Mouse (Mus musculus): ENCODE measurements around the gene Hist1h2be. TPM values are rescaled to one million over a fixed set of nuclear protein-coding genes. Genes with fewer than 3 reads are reported as not detected.
"Not testable (repeated sequence)": the region's sequence is repeated elsewhere in the genome, so short reads cannot be mapped to it uniquely, and the experiment has no call there.

The Hist1h2be gene
- polyA plus RNA-seq, 1 experiment from 2014 or later: 2.2 TPM

DNA sequence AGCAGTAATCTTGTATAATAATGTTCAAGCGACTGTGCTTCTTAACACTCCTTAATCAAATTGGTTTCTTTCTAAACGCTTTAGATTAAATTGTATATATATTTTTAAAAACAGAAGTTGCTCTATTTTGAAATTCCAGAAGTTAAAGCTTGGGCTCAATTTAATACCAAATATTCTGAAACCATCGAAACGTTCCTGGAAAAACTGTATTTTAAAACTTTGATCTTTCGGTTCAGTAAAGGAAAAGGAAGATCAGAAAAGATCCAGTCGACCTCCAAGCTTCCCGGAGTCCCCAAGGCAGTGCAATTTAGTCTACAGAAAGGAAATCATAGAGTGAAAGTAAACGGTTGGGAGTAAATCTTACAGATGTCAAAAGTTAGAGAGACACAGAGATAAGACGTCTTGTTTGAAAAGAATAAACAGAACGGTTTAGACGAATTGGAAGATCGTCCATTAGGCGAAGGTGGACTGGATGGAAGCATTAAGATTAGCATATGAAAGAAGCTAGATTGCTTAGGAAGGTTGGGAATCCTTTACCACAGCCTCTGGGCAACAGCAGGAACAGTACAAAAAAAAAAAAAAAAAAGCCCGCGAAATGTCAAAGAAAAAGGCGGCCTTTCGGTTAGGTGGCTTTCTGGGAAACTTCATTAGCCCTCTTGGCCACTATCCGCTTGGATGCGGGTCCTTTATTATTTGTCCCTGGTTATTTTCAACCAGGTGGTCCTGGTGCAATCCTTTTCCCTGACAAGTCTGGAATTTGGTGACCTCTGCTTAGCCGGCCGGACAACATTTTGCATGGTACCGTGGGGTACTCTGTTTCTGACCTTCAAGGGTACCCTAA is 34.6 kb downstream of the Hist1h2be start:
- 3% methylated on average over 22 of the region's 22 CpGs for WGBS
- Histone ChIP-seq H3K4me1 (peaks cover 24% of the 10 kb centered on the region), H3K27ac (peak overlapping the region; percentile 94), H3K27me3 (no peaks in the 10 kb centered on the region), H3K9me3 (replicated peaks) (no peaks in the 10 kb centered on the region), H3K36me3 (no peaks in the 10 kb centered on the region), H3K4me2 (replicated peaks) (peak overlapping the region; percentile 69), H3K9ac (peak overlapping the region; percentile 49), H3K4me3 (peak overlapping the region; percentile 37)
- no peak for ATAC-seq (ENCODE audit: low FRiP score)

- peak overlapping the region; percentile 69 for H3K4me2 ChIP-seq (replicated peaks)
- peaks cover 24% of the 10 kb centered on the region for H3K4me1 ChIP-seq
Measured at GRCm38 (mm10) chr13:23585442-23586098, 35.4 kb downstream of the Hist1h2be start.

DNA sequence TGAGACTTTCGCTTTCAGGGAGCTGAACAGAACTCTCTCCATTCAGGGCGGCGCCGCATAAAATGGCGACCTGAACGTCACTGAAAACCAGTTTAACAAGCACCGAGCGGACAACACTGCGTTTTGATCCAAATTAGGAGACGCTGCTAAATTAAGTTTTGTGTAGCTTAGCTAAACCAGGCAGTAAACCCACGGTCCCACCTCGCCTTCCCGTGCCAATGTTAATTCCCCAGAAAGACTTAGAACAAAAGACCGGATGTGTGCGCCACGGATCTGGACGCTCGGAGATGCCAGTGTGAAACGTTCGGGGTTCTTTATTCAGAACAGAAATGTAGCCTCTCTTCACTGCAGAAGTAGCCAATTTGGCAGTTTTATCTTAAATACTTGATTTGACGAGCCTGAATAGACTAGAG is 35.9 kb downstream of the Hist1h2be start:
- Histone ChIP-seq H3K4me3 (peak overlapping the region; percentile 37), H3K9me3 (replicated peaks) (no peaks in the 10 kb centered on the region), H3K27me3 (no peaks in the 10 kb centered on the region), H3K4me2 (replicated peaks) (peak overlapping the region; percentile 69), H3K27ac (peak overlapping the region; percentile 94), H3K36me3 (no peaks in the 10 kb centered on the region), H3K4me1 (peaks cover 24% of the 10 kb centered on the region), H3K9ac (peak overlapping the region; percentile 75)
- peak; percentile 23; the same call in 1 of the 2 replicates for ATAC-seq (ENCODE audit: low FRiP score)
- WGBS: under 1% methylated on average over 21 of the region's 21 CpGs

More at GRCm38 (mm10) chr13:23585442-23586098, 35.4 kb downstream of the Hist1h2be start:
- not testable (repeated sequence) for H3K36me3 ChIP-seq; H3K9me3 ChIP-seq (replicated peaks); H3K27me3 ChIP-seq
- WGBS: 0% methylated on average over 23 of the region's 36 CpGs
- Histone ChIP-seq H3K27ac (peak overlapping the region; percentile 94), H3K9ac (peak overlapping the region; percentile 75), H3K4me3 (peak overlapping the region; percentile 37)
- ATAC-seq (ENCODE audit: low FRiP score): peak; percentile 91

DNA sequence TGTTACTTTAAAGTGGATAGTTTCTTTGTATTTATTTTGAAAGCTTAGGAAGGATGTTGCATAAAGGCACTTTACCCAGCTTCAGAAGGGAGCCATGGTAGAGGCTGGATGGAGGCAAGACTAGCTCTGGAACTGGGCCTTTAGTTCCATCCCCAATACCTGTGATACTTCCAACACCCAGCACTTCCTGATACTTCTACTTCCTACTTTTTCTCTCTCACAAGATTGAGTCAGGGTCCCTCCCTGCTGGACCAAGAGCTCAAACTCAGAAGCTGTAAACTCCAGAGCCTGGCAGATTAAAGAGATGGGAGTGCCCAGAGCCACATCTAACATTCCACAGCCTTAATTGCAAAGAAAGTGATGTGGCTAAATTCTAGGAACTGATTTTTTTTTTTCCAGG is 36.6 kb downstream of the Hist1h2be start:
- Histone ChIP-seq H3K27ac (peak overlapping the region; percentile 94), H3K9me3 (replicated peaks) (no peaks in the 10 kb centered on the region), H3K4me3 (peak overlapping the region; percentile 37; the same call in 1 of the 2 replicates), H3K27me3 (no peaks in the 10 kb centered on the region), H3K4me2 (replicated peaks) (peak overlapping the region; percentile 69), H3K9ac (peak overlapping the region; percentile 75), H3K4me1 (peaks cover 24% of the 10 kb centered on the region), H3K36me3 (no peaks in the 10 kb centered on the region)
- ATAC-seq (ENCODE audit: low FRiP score): no peak

DNA sequence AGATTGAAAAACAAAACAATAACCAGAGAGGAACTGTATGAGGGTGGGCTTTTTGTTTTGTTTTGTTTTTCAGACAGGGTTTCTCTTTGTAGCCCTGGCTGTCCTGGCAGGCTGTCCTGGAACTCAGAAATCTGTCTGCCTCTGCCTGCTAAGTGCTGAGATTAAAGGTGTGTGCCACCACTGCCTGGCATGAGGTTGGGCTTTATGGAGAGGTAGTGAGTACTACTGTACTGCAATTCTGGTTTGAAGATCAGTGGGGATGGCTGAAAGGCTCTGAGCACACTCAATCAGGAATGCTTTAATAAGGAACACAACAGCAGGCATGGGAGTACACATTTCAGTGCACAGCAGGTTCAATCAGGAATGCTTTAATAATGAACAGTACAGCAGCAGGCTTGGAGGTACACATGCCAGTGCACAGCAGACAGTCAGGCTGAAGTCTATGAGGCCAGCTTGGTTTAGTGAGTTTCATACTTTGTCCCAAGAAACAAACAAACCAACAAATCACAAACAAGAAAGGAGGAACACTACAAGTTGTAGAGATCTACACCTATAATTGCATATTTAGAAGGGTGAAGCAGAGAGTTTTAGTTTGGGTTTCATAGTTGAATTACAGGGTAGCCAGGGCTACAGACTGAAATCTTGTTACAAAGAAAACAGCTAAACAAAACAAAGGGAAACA is 37.4 kb downstream of the Hist1h2be start:
- H3K9ac ChIP-seq: peak overlapping the region; percentile 1; the same call in 1 of the 2 replicates
- H3K27me3 ChIP-seq: no peaks in the 10 kb centered on the region
- H3K27ac ChIP-seq: peak overlapping the region; percentile 84
- H3K4me3 ChIP-seq: no peak overlapping the region
- ATAC-seq (ENCODE audit: low FRiP score): no peak
- no peaks in the 10 kb centered on the region for H3K36me3 ChIP-seq
- H3K4me2 ChIP-seq (replicated peaks): peak overlapping the region; percentile 15; the same call in 1 of the 2 replicates
- H3K9me3 ChIP-seq (replicated peaks): no peaks in the 10 kb centered on the region
- peaks cover 24% of the 10 kb centered on the region for H3K4me1 ChIP-seq

- WGBS: 2% methylated on average over 6 of the region's 6 CpGs
- H3K27me3 ChIP-seq: no peaks in the 10 kb centered on the region
- ATAC-seq (ENCODE audit: low FRiP score): no peak
- H3K9me3 ChIP-seq (replicated peaks): no peaks in the 10 kb centered on the region
- peak overlapping the region; percentile 84 for H3K27ac ChIP-seq
- H3K4me2 ChIP-seq (replicated peaks): peak overlapping the region; percentile 87
- H3K36me3 ChIP-seq: no peaks in the 10 kb centered on the region
- H3K4me3 ChIP-seq: peak overlapping the region; percentile 51
- peak overlapping the region; percentile 68 for H3K9ac ChIP-seq
- H3K4me1 ChIP-seq: peaks cover 24% of the 10 kb centered on the region
Measured at GRCm38 (mm10) chr13:23582219-23583056, 38.5 kb downstream of the Hist1h2be start.

DNA sequence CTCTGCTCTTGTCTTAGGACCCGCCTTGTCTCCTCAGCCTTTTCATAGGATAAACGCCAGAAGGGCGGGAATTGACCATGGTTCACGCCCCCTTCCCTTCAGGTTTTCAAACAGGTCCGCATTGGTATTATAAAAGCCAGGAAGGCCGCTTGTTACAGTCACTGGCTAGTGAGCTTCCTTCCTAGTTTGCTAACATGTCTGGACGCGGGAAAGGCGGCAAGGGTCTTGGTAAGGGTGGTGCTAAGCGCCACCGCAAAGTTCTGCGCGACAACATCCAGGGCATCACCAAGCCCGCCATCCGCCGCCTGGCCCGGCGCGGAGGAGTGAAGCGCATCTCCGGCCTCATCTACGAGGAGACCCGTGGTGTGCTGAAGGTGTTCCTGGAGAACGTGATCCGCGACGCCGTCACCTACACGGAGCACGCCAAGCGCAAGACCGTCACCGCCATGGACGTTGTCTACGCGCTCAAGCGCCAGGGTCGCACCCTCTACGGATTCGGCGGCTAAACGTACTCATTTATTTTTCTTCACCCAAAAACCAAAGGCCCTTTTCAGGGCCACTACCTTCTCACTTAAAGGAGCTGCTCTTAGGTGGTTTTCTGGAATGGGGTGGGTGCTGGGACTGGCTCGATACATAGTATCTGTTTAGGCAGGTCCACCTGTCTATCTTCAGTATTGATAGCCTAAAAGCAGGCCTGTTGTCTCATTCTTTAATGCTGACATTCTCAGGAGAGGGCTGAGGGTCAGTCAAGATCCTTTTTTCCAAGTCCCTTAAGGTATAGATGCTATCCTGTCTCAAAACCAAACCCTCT is 39.3 kb downstream of the Hist1h2be start, which contains the start of gene Hist1h4d:
Gene Hist1h4d, plus strand, starts transcription at position 191 of the 811 bp plus-strand sequence.
- peak; percentile 88 for ATAC-seq (ENCODE audit: low FRiP score)
- H3K4me1 ChIP-seq: peaks cover 30% of the 10 kb centered on the region

DNA sequence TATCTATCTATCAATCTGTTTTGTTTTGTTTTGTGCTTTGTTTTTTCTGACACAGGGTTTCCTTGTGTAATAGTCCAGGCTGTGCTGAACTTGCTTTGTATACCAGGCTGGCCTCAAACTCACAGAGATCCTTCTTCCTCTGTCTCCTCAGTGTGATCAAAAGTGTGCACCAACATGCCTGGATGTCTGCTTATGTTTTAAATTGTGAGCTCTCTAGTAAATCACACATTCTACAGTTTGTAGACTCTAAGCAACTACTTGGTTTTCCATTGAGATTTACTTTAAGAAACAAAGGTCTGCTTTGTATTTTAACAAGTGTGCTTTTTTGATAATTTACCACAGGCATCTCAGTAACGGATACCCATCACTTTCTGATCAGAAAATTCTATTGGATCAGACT is 43.1 kb downstream of the Hist1h2be start:
- H3K4me1 ChIP-seq: peaks cover 31% of the 10 kb centered on the region
- H3K27ac ChIP-seq: no peak overlapping the region
- H3K4me3 ChIP-seq: no peak overlapping the region

More for the DNA sequence above, 39.3 kb downstream of the Hist1h2be start, which contains the start of gene Hist1h4d:
- Histone ChIP-seq H3K9me3 (replicated peaks) (no peaks in the 10 kb centered on the region), H3K27ac (peak within 1 kb of the TSS; percentile 84), H3K4me3 (peak within 1 kb of the TSS; percentile 51), H3K4me2 (replicated peaks) (peak within 1 kb of the TSS; percentile 87), H3K27me3 (no peaks in the 10 kb centered on the region), H3K9ac (peak within 1 kb of the TSS; percentile 68), H3K36me3 (no peaks in the 10 kb centered on the region)
- under 1% methylated on average over 43 of the region's 43 CpGs for WGBS

GRCm38 (mm10) chr13:23576906-23577639 is 43.9 kb downstream of the Hist1h2be start:
- Histone ChIP-seq H3K27ac (peak overlapping the region; percentile 83), H3K4me3 (peak overlapping the region; percentile 44; the same call in 1 of the 2 replicates), H3K4me2 (replicated peaks) (peak overlapping the region; percentile 73), H3K4me1 (peaks cover 32% of the 10 kb centered on the region), H3K36me3 (no peaks in the 10 kb centered on the region), H3K9me3 (replicated peaks) (no peaks in the 10 kb centered on the region), H3K9ac (peak overlapping the region; percentile 63), H3K27me3 (no peaks in the 10 kb centered on the region)
- ATAC-seq (ENCODE audit: low FRiP score): no peak
- 51% methylated on average over 6 of the region's 6 CpGs for WGBS

More for the DNA sequence above, 43.1 kb downstream of the Hist1h2be start:
- Histone ChIP-seq H3K9me3 (replicated peaks) (no peaks in the 10 kb centered on the region), H3K27me3 (no peaks in the 10 kb centered on the region), H3K9ac (no peak overlapping the region), H3K36me3 (no peaks in the 10 kb centered on the region), H3K4me2 (replicated peaks) (no peak overlapping the region)
- WGBS: 93% methylated on average over 1 of the region's 1 CpGs
- no peak for ATAC-seq (ENCODE audit: low FRiP score)

DNA sequence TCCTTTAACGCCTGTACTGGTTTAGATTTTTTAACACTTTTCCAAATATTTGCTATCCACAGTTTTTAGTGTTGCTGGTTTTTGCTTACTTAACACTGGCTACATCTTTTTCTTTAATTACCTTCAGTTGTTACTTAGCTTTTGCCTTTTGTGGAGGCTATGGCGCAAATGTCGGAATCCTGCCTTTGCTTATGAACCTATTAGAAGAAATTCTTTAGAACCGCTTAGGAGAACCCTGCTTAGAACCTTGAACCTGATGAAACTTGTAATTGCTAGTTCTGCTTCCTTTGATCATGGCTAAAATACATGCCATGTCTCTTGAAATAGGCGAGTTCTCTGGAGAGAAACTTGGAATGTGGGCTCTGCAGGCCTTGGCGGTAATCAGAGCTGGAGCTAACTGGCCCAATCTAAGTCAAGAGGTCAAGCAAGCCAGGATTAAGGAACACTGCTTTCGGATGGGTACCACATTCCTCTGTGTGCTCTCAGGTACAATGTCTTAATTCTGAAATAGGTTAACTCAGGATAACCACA is 44.5 kb downstream of the Hist1h2be start:
- H3K27me3 ChIP-seq: no peaks in the 10 kb centered on the region

More for the DNA sequence above, 44.5 kb downstream of the Hist1h2be start:
- Histone ChIP-seq H3K27ac (peak overlapping the region; percentile 83), H3K4me3 (peak overlapping the region; percentile 44), H3K36me3 (no peaks in the 10 kb centered on the region), H3K9me3 (replicated peaks) (no peaks in the 10 kb centered on the region), H3K4me1 (peaks cover 29% of the 10 kb centered on the region), H3K9ac (peak overlapping the region; percentile 63), H3K4me2 (replicated peaks) (peak overlapping the region; percentile 73)
- 4% methylated on average over 7 of the region's 7 CpGs for WGBS
- no peak for ATAC-seq (ENCODE audit: low FRiP score)

Measured in hindbrain, embryonic 12.5 days (tissue).